Mouse (Mus musculus) cerebellum, adult (tissue): Measurements from ENCODE around the gene Apol8.
"Not testable (repeated sequence)": the region's sequence is repeated elsewhere in the genome, so short reads cannot be mapped to it uniquely, and the experiment has no call there.

ENCODE experiments used
- ATAC-seq: cut with Nextera tagmentation; 2 replicates; pipeline ENCODE4 v1.9.2; 2017; ENCODE audit warnings: mild to moderate bottlenecking, moderate library complexity, mixed read lengths; ENCODE audit not compliant: insufficient number of reproducible peaks, low FRiP score, low TSS enrichment

Apol8 gene

DNA sequence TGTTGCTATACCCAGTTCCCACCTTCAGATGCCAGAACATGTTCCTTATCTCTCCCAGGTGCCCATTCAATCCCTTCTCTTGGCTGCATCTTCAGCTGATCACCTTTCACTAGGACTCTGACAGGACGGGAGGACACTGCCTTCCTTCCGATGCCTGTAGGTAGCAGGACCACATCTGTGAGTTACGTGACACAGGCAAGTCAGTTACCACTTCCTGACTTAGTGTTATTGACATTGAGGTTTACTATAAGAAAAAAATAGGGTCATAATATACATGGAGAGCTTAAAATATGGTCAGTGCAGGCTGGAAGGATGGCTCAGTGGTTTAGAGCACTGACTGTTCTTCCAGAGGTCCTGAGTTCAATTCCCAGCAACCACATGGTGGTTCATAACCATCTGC lies 35.3 kb downstream of the Apol8 start:
- ATAC-seq, result not testable (repeated sequence)

DNA sequence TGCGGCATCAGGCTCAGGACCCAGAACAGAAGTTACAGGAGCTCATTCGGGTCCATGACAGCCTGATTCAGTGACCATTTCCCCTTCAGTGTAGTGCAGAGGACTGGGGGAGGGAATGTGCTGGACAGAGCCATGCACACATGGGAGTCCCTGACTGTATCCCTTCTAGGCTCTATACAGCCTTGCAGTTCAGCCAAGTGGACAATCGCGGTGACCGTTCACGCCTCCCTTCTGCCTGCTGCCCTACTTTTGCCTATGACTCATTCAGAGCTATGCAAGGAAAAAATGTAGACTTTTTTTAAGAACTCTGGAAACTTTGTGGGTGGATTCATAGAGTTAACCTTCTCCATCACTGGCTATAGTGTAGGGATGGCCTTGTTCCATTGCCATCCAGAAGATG lies 38.6 kb downstream of the Apol8 start:
- ATAC-seq, result not testable (repeated sequence)

DNA sequence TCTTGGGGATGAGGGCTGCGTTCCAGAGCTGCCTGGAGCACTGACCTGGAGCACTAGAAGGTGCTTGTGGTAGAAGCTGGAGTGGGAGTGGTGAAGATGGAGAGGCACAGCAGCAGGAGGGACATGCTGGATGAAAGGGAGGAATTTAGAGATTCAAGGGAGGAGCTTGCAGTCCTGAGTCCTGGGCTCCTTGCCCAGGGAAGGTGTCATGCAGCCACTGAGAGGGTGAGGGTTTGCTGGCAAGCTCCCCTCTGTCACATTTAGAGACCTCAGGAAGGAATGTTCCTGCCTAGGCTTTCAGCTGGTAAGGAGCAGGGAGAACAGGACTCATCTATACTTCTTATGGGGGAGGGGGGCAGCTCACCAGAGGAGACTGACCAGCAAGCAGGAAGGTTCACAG lies 47.9 kb downstream of the Apol8 start:
- not testable (repeated sequence) for ATAC-seq

DNA sequence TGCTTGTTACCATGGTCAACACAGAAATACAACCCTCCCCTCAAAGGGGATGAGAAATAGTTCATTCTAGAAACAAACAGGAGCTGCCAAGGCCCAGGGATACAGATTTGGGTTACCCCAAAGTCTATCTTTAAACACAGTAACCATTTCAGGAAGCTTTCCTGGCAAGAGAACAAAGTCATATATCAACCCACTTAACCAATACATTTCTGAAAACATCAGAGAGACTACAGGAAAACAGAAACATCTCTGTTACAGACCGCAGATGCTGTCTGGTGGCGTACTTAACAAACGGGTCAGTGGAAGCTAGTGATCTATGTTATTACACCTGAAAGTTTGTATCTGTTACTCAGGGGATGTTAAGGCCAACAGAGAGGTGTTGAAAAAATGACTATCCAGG lies 51.5 kb downstream of the Apol8 start:
- ATAC-seq, result not testable (repeated sequence)

DNA sequence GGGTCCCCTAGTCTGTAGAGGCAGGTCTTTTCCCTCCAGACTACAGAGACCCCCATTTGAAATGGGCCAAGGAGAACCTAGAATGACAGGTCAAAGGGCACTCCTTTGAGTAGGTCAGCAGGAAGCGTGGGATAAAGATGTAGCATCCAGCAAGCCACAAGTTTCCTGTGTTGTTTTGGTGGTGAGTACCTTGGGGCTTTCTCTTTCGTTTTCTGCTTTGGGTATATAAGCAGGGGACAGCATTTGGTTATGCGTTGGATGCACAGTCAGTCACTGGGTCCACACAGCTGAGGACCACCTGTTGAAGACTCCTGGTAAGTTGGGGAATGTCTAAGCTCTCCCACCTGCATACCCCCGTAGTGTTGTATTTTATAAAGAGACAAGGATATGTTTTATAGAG lies 58.1 kb downstream of the Apol8 start, which contains the start of gene Apol7e:
TSS of gene Apol7e (plus strand) at position 202 of the 400 bp plus-strand sequence.
- ATAC-seq, result not testable (repeated sequence)
